ENCODE assay signal across 8 mouse cellular contexts in the genomic region with DNA sequence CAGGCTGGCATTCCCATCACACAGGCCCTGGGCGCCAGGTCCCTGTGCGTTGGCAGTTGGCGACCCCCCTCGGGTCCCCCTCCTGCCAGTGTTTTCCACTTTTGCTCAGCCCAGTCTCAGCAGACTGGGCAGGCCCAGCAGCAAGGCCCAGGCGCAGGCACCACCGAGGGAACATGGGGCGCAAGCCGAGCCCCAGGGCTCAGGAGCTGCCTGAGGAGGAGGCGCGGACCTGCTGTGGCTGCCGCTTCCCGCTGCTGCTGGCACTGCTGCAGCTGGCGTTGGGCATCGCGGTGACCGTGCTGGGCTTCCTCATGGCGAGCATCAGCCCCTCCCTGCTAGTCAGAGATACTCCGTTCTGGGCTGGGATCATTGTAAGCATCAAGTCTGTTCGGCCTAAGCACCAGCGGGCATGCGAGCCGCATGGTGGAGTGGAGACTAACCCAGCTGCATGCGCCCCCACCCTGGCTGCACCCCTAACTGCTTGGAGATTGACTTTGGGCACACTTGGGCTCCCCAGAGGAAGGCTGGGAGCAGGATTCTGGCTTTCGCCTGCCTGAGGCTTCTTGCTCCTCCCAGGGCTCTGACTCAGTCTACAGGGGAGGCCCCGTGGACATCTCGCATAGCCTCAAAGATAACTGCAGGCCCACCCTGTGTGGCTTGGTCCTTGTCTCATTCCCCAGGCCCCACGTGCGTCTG. TPM values are rescaled to one million over a fixed set of nuclear protein-coding genes. Genes with fewer than 3 reads are reported as not detected.
DNase-seq lines count a peak whose midpoint lies in the region; ATAC-seq and TF ChIP-seq lines count a peak whose summit lies in the region.

No protein-coding gene starts in this region.

- no peaks in the 10 kb centered on the region for H3K9me3 ChIP-seq in forebrain, embryonic 10.5 days
- no peaks in the 10 kb centered on the region for H3K9me3 ChIP-seq in heart, embryonic 12.5 days (replicated peaks)
- no peaks in the 10 kb centered on the region for H3K9me3 ChIP-seq in kidney, embryonic 16.5 days (ENCODE audit: low read length)
- H3K9me3 ChIP-seq in limb, embryonic 15.5 days = no peaks in the 10 kb centered on the region
- H3K9me3 ChIP-seq in midbrain, postnatal 0 days (ENCODE audit: low read length) = no peaks in the 10 kb centered on the region

- WGBS in forebrain, embryonic 10.5 days = 14% methylated on average over 28 of the region's 28 CpGs
- 8% methylated on average over 28 of the region's 28 CpGs for WGBS in heart, embryonic 12.5 days
- 5% methylated on average over 28 of the region's 28 CpGs for WGBS in kidney, embryonic 16.5 days
- 7% methylated on average over 28 of the region's 28 CpGs for WGBS in limb, embryonic 15.5 days
- 3% methylated on average over 28 of the region's 28 CpGs for WGBS in midbrain, postnatal 0 days

- H3K4me2 ChIP-seq in heart, embryonic 12.5 days = peak overlapping the region; percentile 81
- H3K4me2 ChIP-seq in kidney, embryonic 16.5 days (replicated peaks; ENCODE audit: low read depth, low read length) = peak overlapping the region; percentile 72
- peak overlapping the region; percentile 59 for H3K4me2 ChIP-seq in limb, embryonic 15.5 days
- H3K4me2 ChIP-seq in midbrain, postnatal 0 days (ENCODE audit: low read depth, low read length, poor library complexity, severe bottlenecking) = peak overlapping the region; percentile 54

- peak; percentile 85 for ATAC-seq in heart, embryonic 12.5 days (ENCODE audit: insufficient number of reproducible peaks, low FRiP score)
- peak; percentile 96 for ATAC-seq in kidney, embryonic 16.5 days (ENCODE audit: low FRiP score, low TSS enrichment)
- ATAC-seq in limb, embryonic 15.5 days (ENCODE audit: insufficient number of reproducible peaks, low FRiP score, low TSS enrichment, low read depth) = peak; percentile 80
- peak; percentile 95 for ATAC-seq in midbrain, postnatal 0 days (ENCODE audit: low FRiP score)

- H3K27ac ChIP-seq in forebrain, embryonic 10.5 days = peak overlapping the region; percentile 92
- H3K27ac ChIP-seq in heart, embryonic 12.5 days (ENCODE audit: poor library complexity, severe bottlenecking) = peak overlapping the region; percentile 87
- peak overlapping the region; percentile 91 for H3K27ac ChIP-seq in kidney, embryonic 16.5 days (ENCODE audit: low read length)
- H3K27ac ChIP-seq in limb, embryonic 15.5 days = peak overlapping the region; percentile 93
- H3K27ac ChIP-seq in midbrain, postnatal 0 days (ENCODE audit: low read depth, low read length) = peak overlapping the region; percentile 73

- H3K36me3 ChIP-seq in forebrain, embryonic 10.5 days (replicated peaks) = no peaks in the 10 kb centered on the region
- no peaks in the 10 kb centered on the region for H3K36me3 ChIP-seq in heart, embryonic 12.5 days
- H3K36me3 ChIP-seq in kidney, embryonic 16.5 days (ENCODE audit: insufficient read depth, low read length) = no peaks in the 10 kb centered on the region
- H3K36me3 ChIP-seq in limb, embryonic 15.5 days = no peaks in the 10 kb centered on the region
- H3K36me3 ChIP-seq in midbrain, postnatal 0 days (ENCODE audit: insufficient read depth, low read length) = no peaks in the 10 kb centered on the region

- DNase-seq in thymus, postnatal 4 days = peak; percentile 27
- no peak for DNase-seq in thymus, postnatal 25 days
- DNase-seq in forebrain, embryonic 10.5 days (ENCODE audit: extremely low spot score, low spot score) = peak; percentile 60
- peak; percentile 89 for DNase-seq in midbrain, postnatal 0 days (ENCODE audit: low spot score)
- DNase-seq in testis, postnatal 10 days (ENCODE audit: low spot score) = peak; percentile 80

- no peak for TF ChIP-seq CTCF in midbrain, postnatal 0 days (IDR thresholded peaks at IDR 0.05)

- H3K4me1 ChIP-seq in forebrain, embryonic 10.5 days = peaks cover 23% of the 10 kb centered on the region
- H3K4me1 ChIP-seq in heart, embryonic 12.5 days (replicated peaks) = peaks cover 30% of the 10 kb centered on the region
- peaks cover 17% of the 10 kb centered on the region for H3K4me1 ChIP-seq in kidney, embryonic 16.5 days (ENCODE audit: insufficient read depth, low read length)
- peaks cover 15% of the 10 kb centered on the region for H3K4me1 ChIP-seq in limb, embryonic 15.5 days
- H3K4me1 ChIP-seq in midbrain, postnatal 0 days (ENCODE audit: insufficient read depth, low read length) = peaks cover 5% of the 10 kb centered on the region

- H3K4me3 ChIP-seq in forebrain, embryonic 10.5 days = peak overlapping the region; percentile 54
- H3K4me3 ChIP-seq in heart, embryonic 12.5 days = peak overlapping the region; percentile 56
- peak overlapping the region; percentile 54 for H3K4me3 ChIP-seq in kidney, embryonic 16.5 days (ENCODE audit: low read length)
- peak overlapping the region; percentile 51 for H3K4me3 ChIP-seq in limb, embryonic 15.5 days
- peak overlapping the region; percentile 32 for H3K4me3 ChIP-seq in midbrain, postnatal 0 days (ENCODE audit: low read depth, low read length)

- peak overlapping the region; percentile 76 for H3K9ac ChIP-seq in heart, embryonic 12.5 days
- H3K9ac ChIP-seq in kidney, embryonic 16.5 days (replicated peaks; ENCODE audit: low read length) = peak overlapping the region; percentile 80
- peak overlapping the region; percentile 63 for H3K9ac ChIP-seq in limb, embryonic 15.5 days
- peak overlapping the region; percentile 66 for H3K9ac ChIP-seq in midbrain, postnatal 0 days (replicated peaks; ENCODE audit: low read length, poor library complexity, severe bottlenecking)

- H3K27me3 ChIP-seq in forebrain, embryonic 10.5 days (ENCODE audit: poor library complexity, severe bottlenecking) = no peaks in the 10 kb centered on the region
- H3K27me3 ChIP-seq in heart, embryonic 12.5 days (replicated peaks) = no peaks in the 10 kb centered on the region
- no peaks in the 10 kb centered on the region for H3K27me3 ChIP-seq in kidney, embryonic 16.5 days (ENCODE audit: insufficient read depth, low read length)
- H3K27me3 ChIP-seq in limb, embryonic 15.5 days = no peaks in the 10 kb centered on the region
- no peaks in the 10 kb centered on the region for H3K27me3 ChIP-seq in midbrain, postnatal 0 days (ENCODE audit: insufficient read depth, low read length)

RNA-seq across cellular contexts. Expression of gene Sspn, which starts 2.7 kb away (rescaled TPM):
- polyA plus RNA-seq in forebrain, embryonic 10.5 days (2016; fragmentation: Nextera tagmentation; extraction: Ambion mirVana) = 1.4 and 1.8 TPM in 2 replicates
- polyA plus RNA-seq in heart, embryonic 12.5 days (2016; fragmentation: Nextera tagmentation; extraction: Ambion mirVana) = 64.9 and 68.6 TPM in 2 replicates
- polyA plus RNA-seq in kidney, embryonic 16.5 days (2015; fragmentation: Nextera tagmentation; extraction: Ambion mirVana) = 11.7 and 12.3 TPM in 2 replicates
- 20.9 and 28.7 TPM in 2 replicates for polyA plus RNA-seq in limb, embryonic 15.5 days (2015; fragmentation: Nextera tagmentation; extraction: Ambion mirVana)
- total RNA-seq in midbrain, postnatal 0 days (2014; rRNA removed) = 4.2 and 6.1 TPM in 2 replicates
- polyA plus RNA-seq in midbrain, postnatal 0 days (2015; fragmentation: Nextera tagmentation; extraction: Ambion mirVana) = 5.7 and 5.8 TPM in 2 replicates
